Mouse (Mus musculus) CD4-positive helper T cell, adult 2 months (primary cell): Measurements from ENCODE around the gene Igfbp1.

Experiments used
- DNase-seq: peaks from one replicate; pipeline ENCODE4 v3.0.0-alpha.2; 2012; ENCODE audit warnings: low read depth, missing footprints, low spot score

Gene Igfbp1

GRCm38 (mm10) chr11:7230000-7230399 is 32.4 kb downstream of the Igfbp1 start:
- no peak for DNase-seq

DNA sequence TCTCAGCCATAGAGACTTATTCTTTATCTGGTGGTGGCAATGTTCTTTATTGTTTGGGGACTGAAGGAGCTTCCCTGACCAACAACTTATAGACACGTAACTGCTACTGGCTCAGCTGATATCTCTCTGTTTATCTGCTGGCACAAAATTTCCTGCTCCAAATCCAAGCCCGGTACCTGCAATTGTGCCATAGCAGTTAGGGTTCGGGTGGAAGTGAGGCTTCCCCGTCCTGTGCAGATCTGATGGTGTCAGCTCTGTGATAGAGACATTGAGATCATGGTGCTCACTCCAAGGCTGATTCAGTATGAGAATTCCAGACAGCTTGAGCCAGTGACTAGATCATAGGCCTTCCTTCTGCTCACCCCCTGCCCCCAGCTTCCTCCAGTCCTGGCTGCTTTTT is 34.4 kb downstream of the Igfbp1 start:
- DNase-seq: no peak

DNA sequence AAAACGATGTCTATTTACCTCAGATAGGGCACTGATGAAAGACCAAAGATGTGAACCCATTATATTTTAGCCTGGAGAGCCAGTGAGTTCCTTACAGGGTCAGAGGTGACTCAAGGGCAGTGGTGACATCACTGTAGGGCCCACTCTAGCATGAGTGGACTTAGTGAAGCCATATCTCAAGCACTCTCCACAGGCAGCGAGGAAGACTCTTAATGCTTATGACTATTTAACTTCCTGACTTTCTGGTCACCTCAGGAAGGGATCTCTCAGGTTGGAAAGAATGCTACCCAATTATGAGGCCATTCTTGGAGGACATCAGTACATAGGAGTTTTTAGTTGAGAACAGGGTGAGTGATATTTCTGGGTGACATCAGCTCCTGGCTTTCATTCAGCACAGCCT is 35.8 kb downstream of the Igfbp1 start:
- no peak for DNase-seq

GRCm38 (mm10) chr11:7234436-7234835 is 36.9 kb downstream of the Igfbp1 start:
- DNase-seq: no peak

DNA sequence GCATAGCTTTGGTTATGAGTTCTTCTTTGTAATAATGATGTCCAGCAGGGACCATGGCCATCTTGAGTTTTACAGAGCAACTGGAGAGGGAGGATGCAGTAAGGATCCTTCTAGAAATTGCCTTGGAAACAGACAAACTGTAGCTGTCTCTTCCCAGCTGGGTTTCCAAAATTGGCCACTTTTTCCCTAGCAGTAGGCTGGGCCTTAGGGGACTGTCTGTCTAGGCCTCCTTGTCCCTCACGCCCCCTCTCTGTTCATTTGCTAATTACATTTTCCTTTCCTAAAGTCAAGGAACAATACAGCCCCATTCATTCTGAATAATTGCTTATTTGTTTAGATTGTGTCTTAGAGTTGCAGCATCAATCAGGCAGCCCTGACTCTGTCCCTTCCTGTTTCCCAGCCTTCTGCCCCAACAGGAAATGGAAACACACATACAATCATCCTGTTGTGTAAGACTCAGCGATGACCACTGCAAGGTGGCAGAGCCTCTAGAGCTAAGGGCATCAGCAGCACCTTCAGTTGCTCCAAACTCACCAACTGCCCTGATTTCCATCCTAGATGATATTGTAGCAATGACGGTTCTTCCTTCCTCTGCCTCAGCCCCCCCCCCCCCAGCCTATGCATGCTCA is 37.5 kb downstream of the Igfbp1 start:
- no peak for DNase-seq

GRCm38 (mm10) chr11:7236751-7237150 is 39.2 kb downstream of the Igfbp1 start:
- no peak for DNase-seq

DNA sequence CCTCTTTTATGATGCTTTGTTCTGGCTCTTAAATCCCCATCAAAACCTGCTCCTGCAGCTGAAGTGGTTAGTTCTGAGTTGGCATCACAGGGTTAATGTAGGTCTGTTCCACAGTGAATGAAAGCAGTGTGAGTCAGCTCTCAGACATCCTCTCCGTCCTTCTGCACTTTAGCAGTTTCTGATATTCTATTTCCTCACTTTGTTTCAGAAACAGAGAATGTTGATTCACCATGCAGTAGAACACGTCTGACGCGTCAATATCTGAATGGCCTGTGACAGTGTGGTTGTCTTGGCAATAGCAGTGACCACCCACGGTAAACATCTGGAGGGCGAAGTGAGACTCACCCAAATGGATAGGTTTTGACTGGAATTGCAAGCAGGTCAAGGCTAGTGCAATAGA is 40.1 kb downstream of the Igfbp1 start:
- no peak for DNase-seq

- DNase-seq: no peak
Measured at GRCm38 (mm10) chr11:7238546-7238945, 41.0 kb downstream of the Igfbp1 start.

GRCm38 (mm10) chr11:7239041-7239740 is 41.6 kb downstream of the Igfbp1 start:
- no peak for DNase-seq

DNA sequence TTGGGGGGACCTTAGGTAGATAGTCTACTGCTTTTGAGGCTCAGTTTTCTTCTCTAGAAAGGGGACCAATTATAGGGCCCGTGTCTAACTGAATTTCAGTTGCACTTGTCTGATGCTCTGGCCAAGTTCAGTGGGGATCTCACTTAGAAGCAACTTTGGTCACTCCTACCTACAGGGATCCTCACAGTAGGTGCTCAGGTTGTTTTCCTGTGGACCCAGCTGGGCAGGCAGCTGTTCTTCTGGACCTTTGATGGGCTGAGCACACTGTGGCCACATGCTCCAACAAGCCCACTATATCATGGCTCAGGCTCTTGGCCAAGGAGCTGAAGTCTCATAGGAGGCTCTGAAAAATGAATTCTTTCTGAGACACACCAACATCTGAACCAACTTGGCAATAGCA is 47.2 kb downstream of the Igfbp1 start:
- DNase-seq: no peak

DNA sequence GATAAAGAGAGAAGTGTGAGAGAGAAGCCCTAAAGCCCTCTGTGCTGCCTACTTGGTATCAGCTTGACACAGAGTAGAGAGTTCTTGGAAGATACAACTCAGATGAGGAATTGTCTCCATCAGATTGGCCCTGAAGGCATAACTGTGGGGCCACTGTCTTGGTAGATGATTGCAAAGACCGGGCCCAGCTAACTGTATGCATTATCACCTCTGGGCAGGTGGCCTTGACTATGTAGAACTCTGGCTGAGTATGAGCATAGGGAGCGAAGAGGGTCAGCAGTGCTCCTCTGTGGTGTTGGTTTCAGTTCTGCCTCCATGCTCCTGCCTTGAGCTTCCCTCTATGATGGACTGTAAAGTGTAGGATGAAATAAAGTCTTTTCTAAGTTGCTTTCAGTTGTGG is 52.8 kb downstream of the Igfbp1 start:
- DNase-seq: no peak

DNA sequence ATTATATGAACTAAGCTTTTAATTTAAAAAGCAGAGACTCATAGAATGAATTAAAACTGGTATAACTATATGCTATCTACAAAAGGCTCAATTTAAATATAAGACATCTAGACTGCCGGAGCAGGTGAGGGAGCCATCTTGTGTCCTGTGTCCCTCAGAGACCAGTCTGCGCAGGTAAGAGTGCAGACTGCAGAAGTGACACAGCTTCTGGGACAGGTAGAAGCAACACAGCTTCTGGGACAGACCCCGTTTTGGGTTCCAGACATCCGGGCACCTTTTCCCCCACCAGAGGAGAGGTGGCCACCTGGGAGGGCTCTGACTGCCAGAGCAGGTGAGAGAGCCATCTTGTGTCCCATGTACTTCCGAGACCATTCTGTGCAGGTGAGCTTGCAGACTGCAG is 53.3 kb downstream of the Igfbp1 start:
- no peak for DNase-seq
